Mouse (Mus musculus) left cerebral cortex, adult 2 months (tissue): ENCODE measurements around the gene Ttc7b. TPM values are rescaled to one million over a fixed set of nuclear protein-coding genes. Genes with fewer than 3 reads are reported as not detected.

Experiments
- DNase-seq, 2 experiments: peaks; one replicate each; pipeline ENCODE4 v3.0.0; 2021 to 2022; ENCODE audit warnings: low spot score in 2 of 2, mixed read lengths in 1 of 2; ENCODE audit errors: extremely low spot score in 1 of 2
- H3K27ac ChIP-seq: fragments of 200-600 bp; 2 replicates; pipeline ENCODE4 v1.8.1; 2022
- H3K4me3 ChIP-seq: fragments of 200-600 bp; 2 replicates; pipeline ENCODE4 v1.8.1; 2022
- CTCF ChIP-seq: fragments of 200-600 bp; IDR thresholded peaks from 2 replicates; pipeline ENCODE4 v1.8.1; 2022; ENCODE audit warnings: antibody characterized with exemption, mild to moderate bottlenecking, moderate library complexity
- intact Hi-C: fragments of 180-260 bp; cut with DNase I; formaldehyde crosslinking; loops from one replicate; pipeline ENCODE4 v1.15.1; 2025
- total RNA-seq, 2 experiments: library from RNA; stranded (reverse); gene quantifications; 2 replicates each; pipeline ENCODE4 v1.2.3; 2021

Gene Ttc7b
- total RNA-seq, 2 experiments from 2014 or later: 242 to 253 TPM

- Histone ChIP-seq H3K27ac (no peak overlapping the region), H3K4me3 (no peak overlapping the region)
- intact Hi-C loops: no loop called here
- no peak for DNase-seq
- TF ChIP-seq CTCF: no peak
Measured at GRCm38 (mm10) chr12:100369786-100370185, 150.8 kb downstream of the Ttc7b start.

- TF ChIP-seq CTCF: no peak
- no peak overlapping the region for H3K27ac ChIP-seq
- no peak overlapping the region for H3K4me3 ChIP-seq
- intact Hi-C loops: no loop called here
- no peak for DNase-seq
Measured at GRCm38 (mm10) chr12:100369220-100369619, 151.4 kb downstream of the Ttc7b start.

- intact Hi-C loops: loop anchor here (1.0 kb wide), 1 partner anchor 8 kb away; no protein-coding TSS in a partner anchor
- H3K27ac ChIP-seq: peak overlapping the region; percentile 91
- peak; percentile 57 to 68 for DNase-seq
- H3K4me3 ChIP-seq: no peak overlapping the region
- TF ChIP-seq CTCF: no peak
Measured at GRCm38 (mm10) chr12:100361330-100361729, 159.3 kb downstream of the Ttc7b start.

- no peak for DNase-seq
- no peak overlapping the region for H3K4me3 ChIP-seq
- no peak for TF ChIP-seq CTCF
- peak overlapping the region; percentile 78 for H3K27ac ChIP-seq
- intact Hi-C loops: no loop called here
Measured at GRCm38 (mm10) chr12:100358040-100358620, 162.5 kb downstream of the Ttc7b start.

- Histone ChIP-seq H3K27ac (no peak overlapping the region; the same call in 1 of the 2 replicates), H3K4me3 (no peak overlapping the region)
- DNase-seq: no peak
- no peak for TF ChIP-seq CTCF
- intact Hi-C loops: no loop called here
Measured at GRCm38 (mm10) chr12:100356407-100356806, 164.2 kb downstream of the Ttc7b start.

GRCm38 (mm10) chr12:100355565-100355964 is 165.1 kb downstream of the Ttc7b start:
- H3K4me3 ChIP-seq: no peak overlapping the region
- no peak for TF ChIP-seq CTCF
- no peak for DNase-seq
- intact Hi-C loops: no loop called here
- peak overlapping the region; percentile 95 for H3K27ac ChIP-seq

- intact Hi-C loops: loop anchor here (1.0 to 5.0 kb wide), 6 partner anchors 7 to 215 kb away; no protein-coding TSS in a partner anchor
- no peak for DNase-seq
- no peak for TF ChIP-seq CTCF
- Histone ChIP-seq H3K27ac (peak overlapping the region; percentile 95), H3K4me3 (no peak overlapping the region)
Measured at GRCm38 (mm10) chr12:100353954-100354353, 166.7 kb downstream of the Ttc7b start.

- DNase-seq: no peak
- TF ChIP-seq CTCF: no peak
- intact Hi-C loops: loop anchor here (1.0 to 5.0 kb wide), 6 partner anchors 8 to 216 kb away; no protein-coding TSS in a partner anchor
- H3K4me3 ChIP-seq: no peak overlapping the region
- peak overlapping the region; percentile 95 for H3K27ac ChIP-seq
Measured at GRCm38 (mm10) chr12:100353075-100353782, 167.4 kb downstream of the Ttc7b start.

- H3K27ac ChIP-seq: peak overlapping the region; percentile 95
- no peak overlapping the region for H3K4me3 ChIP-seq
- TF ChIP-seq CTCF: no peak
- intact Hi-C loops: loop anchor here (2.0 to 5.0 kb wide), 4 partner anchors 85 to 217 kb away; no protein-coding TSS in a partner anchor
- DNase-seq: no peak
Measured at GRCm38 (mm10) chr12:100352094-100352493, 168.5 kb downstream of the Ttc7b start.

GRCm38 (mm10) chr12:100343554-100343953 is 177.1 kb downstream of the Ttc7b start:
- Histone ChIP-seq H3K4me3 (no peak overlapping the region), H3K27ac (peak overlapping the region; percentile 78)
- intact Hi-C loops: no loop called here
- TF ChIP-seq CTCF: no peak
- no peak for DNase-seq

GRCm38 (mm10) chr12:100341614-100342013 is 179.0 kb downstream of the Ttc7b start:
- no peak for DNase-seq
- H3K27ac ChIP-seq: peak overlapping the region; percentile 73; the same call in 1 of the 2 replicates
- no peak overlapping the region for H3K4me3 ChIP-seq
- intact Hi-C loops: no loop called here
- no peak for TF ChIP-seq CTCF

GRCm38 (mm10) chr12:100340901-100341460 is 179.6 kb downstream of the Ttc7b start:
- peak overlapping the region; percentile 73 for H3K27ac ChIP-seq
- DNase-seq: no peak
- intact Hi-C loops: no loop called here
- TF ChIP-seq CTCF: no peak
- no peak overlapping the region for H3K4me3 ChIP-seq
